Mouse (Mus musculus) adrenal gland, adult 18-20 months (tissue): Measurements from ENCODE around the gene 4930432M17Rik. TPM values are rescaled to one million over a fixed set of nuclear protein-coding genes. Genes with fewer than 3 reads are reported as not detected.

Experiments used
- total RNA-seq, 2 experiments: library from RNA; stranded (reverse); gene quantifications; 1 replicate in 1 of 2; 2 replicates in 1 of 2; pipeline ENCODE4 v1.2.3; 2021

The 4930432M17Rik gene
- total RNA-seq, 2 experiments from 2014 or later = not detected

Other genes starting within 250 kb of the 4930432M17Rik start
- gene Cnn3, start 244.3 kb upstream of the 4930432M17Rik start, total RNA-seq = 100 to 1,000 TPM; 349 to 353 TPM
- 10 to 100 TPM; 20.3 to 24.1 TPM for gene Slc44a3, start 138.4 kb upstream of the 4930432M17Rik start, total RNA-seq
- gene F3, start 52.8 kb downstream of the 4930432M17Rik start, total RNA-seq = 10 to 100 TPM in 1 of 2 experiments, 1 to 10 TPM in 1; 7.9 to 16.6 TPM
- 100 to 1,000 TPM in 1 of 2 experiments, 10 to 100 TPM in 1; 96.6 to 100 TPM for gene Abcd3, start 144.5 kb downstream of the 4930432M17Rik start, total RNA-seq